Mouse (Mus musculus) forebrain, embryonic 14.5 days (tissue): ENCODE data around the gene Gfpt2. TPM values are rescaled to one million over a fixed set of nuclear protein-coding genes. Genes with fewer than 3 reads are reported as not detected.
A peak's percentile ranks its signal among the peaks of the same experiment; 100 is the strongest.

ENCODE experiments used
- ATAC-seq: fragments of 200-750 bp; cut with Nextera tagmentation; 2 replicates; pipeline ENCODE4 v1.8.0; 2017; ENCODE audit warnings: mild to moderate bottlenecking, moderate library complexity
- DNase-seq: peaks from one replicate; pipeline ENCODE4 v3.0.0-alpha.2; 2015; ENCODE audit warnings: low spot score
- H3K27ac ChIP-seq: fragments of 300-500 bp; sonication (generic); 2 replicates; pipeline ENCODE4 v1.5.1; 2014; ENCODE audit warnings: low read depth, mild to moderate bottlenecking, control low read depth, low read length, moderate library complexity
- H3K27me3 ChIP-seq: fragments of 300-500 bp; sonication (generic); replicated peaks from 2 replicates; pipeline ENCODE4 v1.6.1; 2014; ENCODE audit warnings: low read length, control low read depth, mixed read lengths; ENCODE audit not compliant: control insufficient read depth, insufficient read depth
- H3K36me3 ChIP-seq: fragments of 300-500 bp; sonication (generic); 2 replicates; pipeline ENCODE4 v1.6.1; 2014; ENCODE audit warnings: low read length, control low read depth; ENCODE audit not compliant: control insufficient read depth, insufficient read depth
- H3K4me1 ChIP-seq: fragments of 300-500 bp; sonication (generic); 2 replicates; pipeline ENCODE4 v1.6.1; 2014; ENCODE audit warnings: antibody characterized with exemption, low read length, control low read depth; ENCODE audit not compliant: control insufficient read depth, insufficient read depth
- H3K4me2 ChIP-seq: fragments of 300-500 bp; sonication (generic); 2 replicates; pipeline ENCODE4 v1.6.1; 2014; ENCODE audit warnings: mild to moderate bottlenecking, control low read depth, low read length
- H3K4me3 ChIP-seq: fragments of 300-500 bp; sonication (generic); 2 replicates; pipeline ENCODE4 v1.5.1; 2014; ENCODE audit warnings: low read depth, low read length, control low read depth
- H3K9ac ChIP-seq: fragments of 300-500 bp; sonication (generic); 2 replicates; pipeline ENCODE4 v1.6.1; 2014; ENCODE audit warnings: mild to moderate bottlenecking, low read length, control low read depth, moderate library complexity
- H3K9me3 ChIP-seq: fragments of 300-500 bp; sonication (generic); replicated peaks from 2 replicates; pipeline ENCODE4 v1.6.1; 2016; ENCODE audit warnings: low read length, control low read depth, mixed read lengths; ENCODE audit not compliant: control insufficient read depth
- WGBS: fragments of 180-500 bp; shearing (Covaris S2); extraction: QIAGEN DNeasy Blood & Tissue Kit; methylation state at CpG from one replicate; pipeline ENCODE4 v1.1.7; 2014; 5-methylcytosine and 5-hydroxymethylcytosine counted together
- polyA plus RNA-seq: library from polyadenylated mRNA; unstranded; fragments of >200 nt; fragmentation: Nextera tagmentation; extraction: Ambion mirVana; gene quantifications from 2 replicates; pipeline ENCODE4 v1.2.1, GENCODE M21; 2014

The Gfpt2 gene
- 6.0 and 8.3 TPM in 2 replicates for polyA plus RNA-seq

GRCm38 (mm10) chr11:49793619-49794341, at the start of gene Gfpt2:
Gene Gfpt2, plus strand, starts transcription at chr11:49794178.
- H3K36me3 ChIP-seq: no peaks in the 10 kb centered on the region
- peak within 1 kb of the TSS; percentile 60 for H3K9ac ChIP-seq
- H3K27me3 ChIP-seq: no peaks in the 10 kb centered on the region
- peaks cover 6% of the 10 kb centered on the region; the same call in 1 of the 2 replicates for H3K4me1 ChIP-seq
- H3K4me3 ChIP-seq: peak within 1 kb of the TSS; percentile 37
- DNase-seq (peak; percentile 92), ATAC-seq (peak; percentile 99)
- no peaks in the 10 kb centered on the region for H3K9me3 ChIP-seq
- H3K4me2 ChIP-seq: peak within 1 kb of the TSS; percentile 75
- under 1% methylated on average over 25 of the region's 25 CpGs for WGBS
- H3K27ac ChIP-seq: no peak within 1 kb of the TSS

- DNase-seq: no peak
- Histone ChIP-seq H3K27me3 (no peaks in the 10 kb centered on the region), H3K27ac (no peak overlapping the region), H3K4me1 (no peaks in the 10 kb centered on the region), H3K9me3 (no peaks in the 10 kb centered on the region; the same call in 1 of the 2 replicates), H3K4me3 (no peak overlapping the region), H3K36me3 (no peaks in the 10 kb centered on the region), H3K4me2 (no peak overlapping the region), H3K9ac (no peak overlapping the region)
- ATAC-seq: no peak
Observed at GRCm38 (mm10) chr11:49744981-49745380, 49.0 kb upstream of the Gfpt2 start.

GRCm38 (mm10) chr11:49745839-49746238, 48.1 kb upstream of the Gfpt2 start:
- Histone ChIP-seq H3K4me3 (no peak overlapping the region), H3K27ac (no peak overlapping the region), H3K4me2 (no peak overlapping the region), H3K9me3 (no peaks in the 10 kb centered on the region; the same call in 1 of the 2 replicates), H3K4me1 (no peaks in the 10 kb centered on the region), H3K27me3 (no peaks in the 10 kb centered on the region), H3K36me3 (no peaks in the 10 kb centered on the region), H3K9ac (no peak overlapping the region)
- WGBS: 59% methylated on average over 3 of the region's 3 CpGs
- DNase-seq (peak; percentile 31), ATAC-seq (no peak)

- Histone ChIP-seq H3K9ac (no peak overlapping the region), H3K36me3 (no peaks in the 10 kb centered on the region), H3K4me3 (no peak overlapping the region), H3K27ac (no peak overlapping the region), H3K27me3 (no peaks in the 10 kb centered on the region), H3K4me1 (no peaks in the 10 kb centered on the region), H3K4me2 (no peak overlapping the region), H3K9me3 (no peaks in the 10 kb centered on the region; the same call in 1 of the 2 replicates)
- 100% methylated on average over 1 of the region's 1 CpGs for WGBS
- no peak for DNase-seq
- no peak for ATAC-seq
Observed at GRCm38 (mm10) chr11:49746756-49747155, 47.2 kb upstream of the Gfpt2 start.

GRCm38 (mm10) chr11:49754958-49755665, 38.9 kb upstream of the Gfpt2 start:
- Histone ChIP-seq H3K36me3 (no peaks in the 10 kb centered on the region), H3K4me2 (no peak overlapping the region), H3K4me3 (no peak overlapping the region), H3K4me1 (no peaks in the 10 kb centered on the region), H3K9me3 (no peaks in the 10 kb centered on the region), H3K27ac (no peak overlapping the region), H3K9ac (no peak overlapping the region), H3K27me3 (no peaks in the 10 kb centered on the region)
- 63% methylated on average over 12 of the region's 12 CpGs for WGBS
- DNase-seq (no peak), ATAC-seq (no peak)

- Histone ChIP-seq H3K27me3 (no peaks in the 10 kb centered on the region), H3K27ac (no peak overlapping the region), H3K9me3 (no peaks in the 10 kb centered on the region), H3K36me3 (no peaks in the 10 kb centered on the region), H3K4me3 (no peak overlapping the region), H3K9ac (no peak overlapping the region), H3K4me2 (no peak overlapping the region), H3K4me1 (no peaks in the 10 kb centered on the region)
- WGBS: 82% methylated on average over 3 of the region's 3 CpGs
- ATAC-seq (no peak), DNase-seq (no peak)
Observed at GRCm38 (mm10) chr11:49758096-49758495, 35.9 kb upstream of the Gfpt2 start.

- ATAC-seq (no peak), DNase-seq (no peak)
- no peak overlapping the region for H3K4me2 ChIP-seq
- no peaks in the 10 kb centered on the region for H3K27me3 ChIP-seq
- H3K9ac ChIP-seq: no peak overlapping the region
- H3K9me3 ChIP-seq: no peaks in the 10 kb centered on the region
- H3K36me3 ChIP-seq: no peaks in the 10 kb centered on the region
- no peak overlapping the region for H3K27ac ChIP-seq
- WGBS: 92% methylated on average over 5 of the region's 5 CpGs
- H3K4me1 ChIP-seq: 0 out of 2 replicates have a peak, but pooled peaks cover 3% of the 10 kb centered on the region
- H3K4me3 ChIP-seq: no peak overlapping the region
Observed at GRCm38 (mm10) chr11:49761130-49761529, 32.8 kb upstream of the Gfpt2 start.

GRCm38 (mm10) chr11:49763555-49763954, 30.4 kb upstream of the Gfpt2 start:
- Histone ChIP-seq H3K9ac (no peak overlapping the region), H3K36me3 (no peaks in the 10 kb centered on the region), H3K27me3 (no peaks in the 10 kb centered on the region), H3K9me3 (no peaks in the 10 kb centered on the region), H3K4me3 (no peak overlapping the region), H3K4me1 (0 out of 2 replicates have a peak, but pooled peaks cover 3% of the 10 kb centered on the region), H3K4me2 (no peak overlapping the region), H3K27ac (no peak overlapping the region)
- DNase-seq (no peak), ATAC-seq (no peak)

- no peak overlapping the region for H3K27ac ChIP-seq
- H3K9me3 ChIP-seq: no peaks in the 10 kb centered on the region
- H3K4me1 ChIP-seq: 0 out of 2 replicates have a peak, but pooled peaks cover 3% of the 10 kb centered on the region
- ATAC-seq (no peak), DNase-seq (no peak)
- H3K9ac ChIP-seq: no peak overlapping the region
- WGBS: 66% methylated on average over 4 of the region's 4 CpGs
- H3K4me3 ChIP-seq: no peak overlapping the region
- no peak overlapping the region for H3K4me2 ChIP-seq
- H3K27me3 ChIP-seq: no peaks in the 10 kb centered on the region
- no peaks in the 10 kb centered on the region for H3K36me3 ChIP-seq
Observed at GRCm38 (mm10) chr11:49764023-49764422, 30.0 kb upstream of the Gfpt2 start.
